26 mouse cellular contexts compared by ENCODE assay signal in genomic region chr3:29963953-29964352, GRCm38 (mm10).
"Had no signal": no experiment of that assay in that cellular context is flagged by ENCODE, and none has a peak within 500 bp of the region (broad histone marks: within the 10 kb centered on the region; RNA-seq: fewer than 3 reads in every experiment).

No protein-coding gene starts in this region.

- H3K36me3 ChIP-seq: embryonic facial prominence, embryonic 12.5 days; embryonic facial prominence, embryonic 13.5 days; embryonic facial prominence, embryonic 15.5 days; forebrain, embryonic 12.5 days; forebrain, embryonic 15.5 days had no signal

- H3K4me3 ChIP-seq: embryonic facial prominence, embryonic 10.5 days; embryonic facial prominence, embryonic 12.5 days; embryonic facial prominence, embryonic 13.5 days; embryonic facial prominence, embryonic 15.5 days; erythroblast, embryonic 14.5 days; forebrain, embryonic 10.5 days; forebrain, embryonic 12.5 days; forebrain, embryonic 13.5 days; forebrain, embryonic 15.5 days; gastrocnemius, adult 2 months had no signal

- H3K9ac ChIP-seq: embryonic facial prominence, embryonic 12.5 days; embryonic facial prominence, embryonic 13.5 days; embryonic facial prominence, embryonic 15.5 days; forebrain, embryonic 12.5 days; forebrain, embryonic 13.5 days; forebrain, embryonic 15.5 days; forebrain, postnatal 0 days had no signal

- H3K27ac ChIP-seq: embryonic facial prominence, embryonic 10.5 days; embryonic facial prominence, embryonic 12.5 days; embryonic facial prominence, embryonic 13.5 days; embryonic facial prominence, embryonic 15.5 days; forebrain, embryonic 10.5 days; forebrain, embryonic 12.5 days; forebrain, embryonic 13.5 days; forebrain, embryonic 15.5 days; gastrocnemius, adult 2 months had no signal

- ATAC-seq: forebrain, embryonic 13.5 days; forebrain, embryonic 14.5 days; forebrain, embryonic 15.5 days; forebrain, embryonic 16.5 days; forebrain, postnatal 0 days had no signal

- DNase-seq: cerebellum, adult 2 months; cerebellum, adult 8-10 months; cerebellum, adult 9-10 months; cerebellum, adult 9-11 months; cerebellum, postnatal 10 days; cerebellum, postnatal 14 days; cerebellum, postnatal 25 days; cerebellum, postnatal 36 days; embryo, embryonic 11 days; forebrain, postnatal 0 days; gastrocnemius, adult 2 months; gastrocnemius, postnatal 10 days; gastrocnemius, postnatal 14 days; gastrocnemius, postnatal 25 days; gastrocnemius, postnatal 36 days had no signal

- H3K9me3 ChIP-seq: embryonic facial prominence, embryonic 10.5 days; embryonic facial prominence, embryonic 12.5 days; embryonic facial prominence, embryonic 13.5 days; embryonic facial prominence, embryonic 15.5 days; forebrain, embryonic 10.5 days; forebrain, embryonic 12.5 days; forebrain, embryonic 13.5 days; forebrain, embryonic 15.5 days had no signal

- H3K27me3 ChIP-seq: embryonic facial prominence, embryonic 12.5 days; embryonic facial prominence, embryonic 13.5 days; embryonic facial prominence, embryonic 15.5 days; forebrain, embryonic 13.5 days; forebrain, embryonic 15.5 days had no signal

- H3K4me1 ChIP-seq: embryonic facial prominence, embryonic 12.5 days; embryonic facial prominence, embryonic 13.5 days; embryonic facial prominence, embryonic 15.5 days; forebrain, embryonic 10.5 days; forebrain, embryonic 12.5 days; forebrain, embryonic 13.5 days; forebrain, embryonic 15.5 days had no signal

- H3K4me2 ChIP-seq: embryonic facial prominence, embryonic 12.5 days; embryonic facial prominence, embryonic 13.5 days; embryonic facial prominence, embryonic 15.5 days; forebrain, embryonic 12.5 days; forebrain, embryonic 13.5 days; forebrain, embryonic 15.5 days had no signal
